Mouse (Mus musculus) macrophage (primary cell): ENCODE data around the gene Ermp1. TPM values are rescaled to one million over a fixed set of nuclear protein-coding genes. Genes with fewer than 3 reads are reported as not detected.

Source experiments
- H3K27ac ChIP-seq: fragments of 350-480 bp; formaldehyde crosslinking; 2 replicates; pipeline ENCODE4 v1.9.0; 2021
- H3K36me3 ChIP-seq: fragments of 350-480 bp; formaldehyde crosslinking; 2 replicates; pipeline ENCODE4 v1.9.0; 2021; ENCODE audit errors: inconsistent target
- H3K4me3 ChIP-seq: fragments of 350-480 bp; formaldehyde crosslinking; 2 replicates; pipeline ENCODE4 v1.9.0; 2021; ENCODE audit errors: inconsistent target
- H3K79me2 ChIP-seq: fragments of 350-480 bp; formaldehyde crosslinking; 2 replicates; pipeline ENCODE4 v1.9.0; 2021; ENCODE audit errors: inconsistent target
- WGBS: methylation state at CpG from one replicate; pipeline ENCODE4 v1.1.7; 2026; ENCODE audit warnings: inconsistent platforms; ENCODE audit not compliant: missing documents; 5-methylcytosine and 5-hydroxymethylcytosine counted together
- polyA plus RNA-seq: library from polyadenylated mRNA; stranded (reverse); fragments of 250-400 nt; gene quantifications from 3 replicates; pipeline ENCODE4 v1.2.4, GENCODE M21; 2018; ENCODE audit warnings: inconsistent platforms

Ermp1 gene
- polyA plus RNA-seq, 1 experiment from 2014 or later, result 13.2 TPM

GRCm38 (mm10) chr19:29671160-29671559, 22.9 kb upstream of the Ermp1 start:
- no peaks in the 10 kb centered on the region for H3K79me2 ChIP-seq
- WGBS, result 77% methylated on average over 2 of the region's 2 CpGs
- H3K36me3 ChIP-seq, result no peaks in the 10 kb centered on the region
- no peak overlapping the region for H3K27ac ChIP-seq
- no peak overlapping the region for H3K4me3 ChIP-seq

- WGBS, result 92% methylated on average over 6 of the region's 6 CpGs
- Histone ChIP-seq H3K79me2 (no peaks in the 10 kb centered on the region), H3K27ac (no peak overlapping the region), H3K4me3 (no peak overlapping the region), H3K36me3 (no peaks in the 10 kb centered on the region)
Observed at GRCm38 (mm10) chr19:29670247-29670646, 22.0 kb upstream of the Ermp1 start.

GRCm38 (mm10) chr19:29668135-29668534, 19.9 kb upstream of the Ermp1 start:
- Histone ChIP-seq H3K27ac (no peak overlapping the region), H3K79me2 (no peaks in the 10 kb centered on the region), H3K36me3 (no peaks in the 10 kb centered on the region), H3K4me3 (no peak overlapping the region)
- WGBS, result 78% methylated on average over 6 of the region's 7 CpGs

- WGBS, result 80% methylated on average over 5 of the region's 5 CpGs
- Histone ChIP-seq H3K27ac (no peak overlapping the region), H3K36me3 (no peaks in the 10 kb centered on the region), H3K4me3 (no peak overlapping the region), H3K79me2 (no peaks in the 10 kb centered on the region)
Observed at GRCm38 (mm10) chr19:29666965-29667594, 18.9 kb upstream of the Ermp1 start.

- Histone ChIP-seq H3K27ac (no peak overlapping the region), H3K79me2 (no peaks in the 10 kb centered on the region), H3K4me3 (no peak overlapping the region), H3K36me3 (no peaks in the 10 kb centered on the region)
- WGBS, result 91% methylated on average over 4 of the region's 4 CpGs
Observed at GRCm38 (mm10) chr19:29666164-29666563, 17.9 kb upstream of the Ermp1 start.

GRCm38 (mm10) chr19:29664934-29665333, 16.7 kb upstream of the Ermp1 start:
- H3K27ac ChIP-seq, result no peak overlapping the region
- no peaks in the 10 kb centered on the region for H3K79me2 ChIP-seq
- 93% methylated on average over 5 of the region's 5 CpGs for WGBS
- H3K4me3 ChIP-seq, result no peak overlapping the region
- no peaks in the 10 kb centered on the region for H3K36me3 ChIP-seq

- no peak overlapping the region for H3K27ac ChIP-seq
- no peaks in the 10 kb centered on the region for H3K36me3 ChIP-seq
- no peaks in the 10 kb centered on the region for H3K79me2 ChIP-seq
- WGBS, result 87% methylated on average over 8 of the region's 8 CpGs
- H3K4me3 ChIP-seq, result no peak overlapping the region
Observed at GRCm38 (mm10) chr19:29663780-29664179, 15.6 kb upstream of the Ermp1 start.

- WGBS, result 73% methylated on average over 6 of the region's 6 CpGs
- H3K79me2 ChIP-seq, result no peaks in the 10 kb centered on the region
- H3K4me3 ChIP-seq, result no peak overlapping the region
- no peaks in the 10 kb centered on the region for H3K36me3 ChIP-seq
- H3K27ac ChIP-seq, result no peak overlapping the region
Observed at GRCm38 (mm10) chr19:29661974-29662580, 13.9 kb upstream of the Ermp1 start.

GRCm38 (mm10) chr19:29660835-29661764, 12.9 kb upstream of the Ermp1 start:
- Histone ChIP-seq H3K27ac (no peak overlapping the region), H3K79me2 (no peaks in the 10 kb centered on the region), H3K36me3 (no peaks in the 10 kb centered on the region), H3K4me3 (no peak overlapping the region)
- WGBS, result 43% methylated on average over 10 of the region's 10 CpGs

GRCm38 (mm10) chr19:29659705-29660104, 11.5 kb upstream of the Ermp1 start:
- Histone ChIP-seq H3K27ac (no peak overlapping the region), H3K36me3 (no peaks in the 10 kb centered on the region), H3K4me3 (no peak overlapping the region), H3K79me2 (no peaks in the 10 kb centered on the region)
- WGBS, result 50% methylated on average over 6 of the region's 6 CpGs

GRCm38 (mm10) chr19:29658836-29659235, 10.6 kb upstream of the Ermp1 start:
- Histone ChIP-seq H3K27ac (no peak overlapping the region), H3K4me3 (no peak overlapping the region), H3K79me2 (no peaks in the 10 kb centered on the region), H3K36me3 (no peaks in the 10 kb centered on the region)
- 74% methylated on average over 4 of the region's 4 CpGs for WGBS

GRCm38 (mm10) chr19:29657558-29657957, 9.3 kb upstream of the Ermp1 start:
- WGBS, result 94% methylated on average over 1 of the region's 2 CpGs
- no peak overlapping the region for H3K27ac ChIP-seq
- no peaks in the 10 kb centered on the region for H3K36me3 ChIP-seq
- no peak overlapping the region for H3K4me3 ChIP-seq
- H3K79me2 ChIP-seq, result no peaks in the 10 kb centered on the region

GRCm38 (mm10) chr19:29657033-29657432, 8.8 kb upstream of the Ermp1 start:
- H3K79me2 ChIP-seq, result no peaks in the 10 kb centered on the region
- H3K27ac ChIP-seq, result no peak overlapping the region
- no peaks in the 10 kb centered on the region for H3K36me3 ChIP-seq
- WGBS, result 83% methylated on average over 3 of the region's 3 CpGs
- no peak overlapping the region for H3K4me3 ChIP-seq

GRCm38 (mm10) chr19:29656620-29657019, 8.4 kb upstream of the Ermp1 start:
- no peaks in the 10 kb centered on the region for H3K36me3 ChIP-seq
- no peaks in the 10 kb centered on the region for H3K79me2 ChIP-seq
- no peak overlapping the region for H3K27ac ChIP-seq
- over 99% methylated on average over 5 of the region's 5 CpGs for WGBS
- H3K4me3 ChIP-seq, result no peak overlapping the region

- no peak overlapping the region for H3K27ac ChIP-seq
- H3K4me3 ChIP-seq, result no peak overlapping the region
- H3K79me2 ChIP-seq, result no peaks in the 10 kb centered on the region
- 82% methylated on average over 4 of the region's 4 CpGs for WGBS
- H3K36me3 ChIP-seq, result no peaks in the 10 kb centered on the region
Observed at GRCm38 (mm10) chr19:29656029-29656428, 7.8 kb upstream of the Ermp1 start.
